Mouse (Mus musculus): ENCODE measurements at regions not wholly inside any gene's neighbourhood (a gene's known extent, or its start where the extent isn't known, plus 50 kb on each side); places are given as distances from the start of the nearest gene placed in this dataset.

GRCm38 (mm10) chr10:117528575-117529268 lies 100.6 kb upstream of the Cpm start:
- DNase-seq (ENCODE audit: inconsistent age in 2 of 2, low spot score in 1 of 2) = no peak

GRCm38 (mm10) chr10:117527979-117528378 lies 101.3 kb upstream of the Cpm start:
- no peak for DNase-seq (ENCODE audit: inconsistent age in 2 of 2, low spot score in 1 of 2)

- DNase-seq (ENCODE audit: inconsistent age in 2 of 2, low spot score in 1 of 2) = no peak
These were observed 102.1 kb upstream of the Cpm start for GRCm38 (mm10) chr10:117527243-117527642.

GRCm38 (mm10) chr10:117526834-117527188 lies 102.5 kb upstream of the Cpm start:
- no peak for DNase-seq (ENCODE audit: inconsistent age in 2 of 2, low spot score in 1 of 2)

- no peak for DNase-seq (ENCODE audit: inconsistent age in 2 of 2, low spot score in 1 of 2)
These were observed 103.1 kb upstream of the Cpm start for GRCm38 (mm10) chr10:117526008-117526833.

GRCm38 (mm10) chr10:117525608-117526007 lies 103.7 kb upstream of the Cpm start:
- DNase-seq (ENCODE audit: inconsistent age in 2 of 2, low spot score in 1 of 2) = no peak

GRCm38 (mm10) chr10:117524926-117525565 lies 104.3 kb upstream of the Cpm start:
- DNase-seq (ENCODE audit: inconsistent age in 2 of 2, low spot score in 1 of 2) = no peak

GRCm38 (mm10) chr10:117524101-117524500 lies 105.2 kb upstream of the Cpm start:
- no peak for DNase-seq (ENCODE audit: inconsistent age in 2 of 2, low spot score in 1 of 2)

- DNase-seq (ENCODE audit: inconsistent age in 2 of 2, low spot score in 1 of 2) = no peak
These were observed 106.1 kb upstream of the Cpm start for GRCm38 (mm10) chr10:117522906-117523829.

GRCm38 (mm10) chr10:117522373-117522772 lies 106.9 kb upstream of the Cpm start:
- DNase-seq (ENCODE audit: inconsistent age in 2 of 2, low spot score in 1 of 2) = no peak

- DNase-seq (ENCODE audit: inconsistent age in 2 of 2, low spot score in 1 of 2) = no peak
These were observed 107.7 kb upstream of the Cpm start for GRCm38 (mm10) chr10:117521315-117522270.

- no peak for DNase-seq (ENCODE audit: inconsistent age in 2 of 2, low spot score in 1 of 2)
These were observed 108.6 kb upstream of the Cpm start for GRCm38 (mm10) chr10:117520536-117521314.

GRCm38 (mm10) chr10:117519670-117520535 lies 109.4 kb upstream of the Cpm start:
- no peak for DNase-seq (ENCODE audit: inconsistent age in 2 of 2, low spot score in 1 of 2)

- DNase-seq (ENCODE audit: inconsistent age in 2 of 2, low spot score in 1 of 2) = no peak
These were observed 110.3 kb upstream of the Cpm start for GRCm38 (mm10) chr10:117518793-117519669.

GRCm38 (mm10) chr10:117517800-117518770 lies 111.2 kb upstream of the Cpm start:
- DNase-seq (ENCODE audit: inconsistent age in 2 of 2, low spot score in 1 of 2) = no peak

All from adrenal gland, adult (tissue).